Mouse (Mus musculus) megakaryocyte, embryonic 14.5 days (primary cell): ENCODE results near the gene Dstn.

Experiments
- FLI1 ChIP-seq: IDR thresholded peaks from 2 replicates; pipeline ENCODE4 v1.6.1; 2012; ENCODE audit warnings: low read length, inconsistent platforms, mixed read lengths
- GATA1 ChIP-seq: IDR thresholded peaks from 3 replicates; pipeline ENCODE4 v1.6.1; 2012; ENCODE audit warnings: mixed read lengths, low read length, inconsistent platforms, borderline replicate concordance

DNA sequence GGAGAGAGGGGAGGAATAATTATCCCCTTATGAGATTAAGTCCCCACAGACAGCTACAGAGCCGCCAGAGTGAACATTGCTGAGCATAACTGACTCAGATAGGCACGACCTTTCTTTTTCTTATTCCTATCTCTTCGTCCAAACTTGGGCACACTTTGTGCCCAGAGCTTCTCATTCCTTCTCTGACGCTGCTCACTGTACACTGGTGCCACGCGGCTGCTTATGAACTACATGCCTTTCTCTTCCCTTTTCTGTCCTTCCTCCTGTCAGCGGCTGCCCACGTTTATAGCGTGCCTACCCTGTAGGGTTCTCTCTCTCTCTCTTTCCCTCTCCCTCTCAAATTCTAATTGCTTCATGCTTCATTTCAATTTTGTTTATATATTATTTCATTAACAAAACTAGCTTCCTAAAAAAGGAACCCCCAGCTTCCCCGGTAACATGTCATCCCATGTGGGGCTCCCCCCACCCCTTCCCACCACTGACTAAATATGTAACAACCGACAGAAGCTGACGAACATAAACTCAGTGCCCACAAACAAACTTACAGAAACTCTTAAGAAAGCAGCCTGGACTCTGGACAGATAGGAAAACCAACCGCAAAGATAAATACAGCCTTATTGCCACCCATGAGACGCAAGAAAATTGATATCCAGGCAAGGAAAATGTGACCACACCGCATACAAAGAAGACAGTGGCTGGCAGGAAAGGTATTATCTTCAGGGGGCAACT lies 25.8 kb upstream of the Dstn start:
- TF ChIP-seq GATA1: no peak
- no peak for TF ChIP-seq FLI1
